Mouse (Mus musculus) ovary, postnatal 14 days (tissue): ENCODE measurements at regions not wholly inside any gene's neighbourhood (a gene's known extent, or its start where the extent isn't known, plus 50 kb on each side); places are given as distances from the start of the nearest gene placed in this dataset.

Experiments used
- DNase-seq: peaks from one replicate; pipeline ENCODE4 v3.0.0; 2022; ENCODE audit warnings: low spot score

DNA sequence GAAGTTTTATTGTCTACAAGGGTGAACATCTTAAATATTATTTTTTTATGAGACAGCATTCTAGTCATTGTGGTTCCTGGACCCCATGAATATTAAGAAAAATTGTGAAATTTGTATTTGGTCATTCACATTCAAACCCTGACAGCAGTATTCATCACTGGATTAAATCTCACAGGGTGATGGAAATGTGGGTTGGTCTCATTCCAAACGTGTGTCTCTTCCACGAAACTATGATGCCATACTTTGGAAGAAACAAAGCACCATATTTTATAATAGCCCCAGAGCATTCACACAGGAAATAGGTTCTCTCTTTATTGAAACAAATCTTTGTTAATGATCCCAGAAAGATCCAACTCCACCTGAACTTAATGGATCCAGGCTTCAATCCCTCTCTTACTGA, 156.2 kb upstream of the Tgfbr2 start:
- no peak for DNase-seq

- no peak for DNase-seq
Observed at GRCm38 (mm10) chr9:116330796-116331195, 155.6 kb upstream of the Tgfbr2 start.

DNA sequence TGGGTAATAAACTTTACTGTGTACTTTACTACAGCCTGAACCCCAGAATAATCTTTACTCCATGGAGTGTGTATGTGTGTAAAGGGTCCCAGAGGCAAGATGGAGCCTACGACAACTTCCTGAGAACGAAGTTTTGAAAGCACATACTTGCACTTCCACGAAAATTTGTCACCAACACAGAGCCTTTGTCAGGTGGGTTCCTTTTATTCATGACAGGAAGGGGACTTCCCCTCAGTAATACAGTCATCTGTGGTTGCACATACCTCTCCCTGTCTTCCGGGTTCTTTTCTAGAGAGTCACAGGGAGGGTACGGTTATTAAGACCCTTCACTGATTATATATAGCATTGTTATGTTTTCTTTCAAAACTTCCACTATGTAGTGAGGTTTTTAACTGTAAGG, 154.0 kb upstream of the Tgfbr2 start:
- DNase-seq: no peak

- DNase-seq: no peak
Observed at GRCm38 (mm10) chr9:116328201-116328600, 153.0 kb upstream of the Tgfbr2 start.

- no peak for DNase-seq
Observed at GRCm38 (mm10) chr9:116327080-116327479, 151.9 kb upstream of the Tgfbr2 start.

- DNase-seq: no peak
Observed at GRCm38 (mm10) chr9:116324971-116325370, 149.8 kb upstream of the Tgfbr2 start.

- DNase-seq: no peak
Observed at GRCm38 (mm10) chr9:116323871-116324721, 148.9 kb upstream of the Tgfbr2 start.

DNA sequence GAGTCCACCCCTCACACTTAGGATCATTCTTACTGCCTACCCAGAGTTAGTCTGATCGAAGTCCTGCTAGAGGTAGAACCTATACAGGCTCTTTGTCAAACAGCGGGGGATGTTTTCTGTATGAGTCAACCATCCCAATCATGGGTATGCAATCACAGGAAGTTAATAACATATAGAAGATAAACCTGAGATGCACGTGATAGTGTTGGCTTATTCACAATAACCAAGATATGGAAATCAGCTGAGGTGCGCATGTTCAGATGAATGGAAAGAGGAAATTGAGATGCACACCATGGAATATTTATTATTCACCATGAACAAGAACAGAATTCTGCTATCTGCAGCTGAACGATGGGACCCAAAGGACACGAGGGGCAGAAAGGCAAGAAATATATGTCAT, 146.7 kb upstream of the Tgfbr2 start:
- no peak for DNase-seq

DNA sequence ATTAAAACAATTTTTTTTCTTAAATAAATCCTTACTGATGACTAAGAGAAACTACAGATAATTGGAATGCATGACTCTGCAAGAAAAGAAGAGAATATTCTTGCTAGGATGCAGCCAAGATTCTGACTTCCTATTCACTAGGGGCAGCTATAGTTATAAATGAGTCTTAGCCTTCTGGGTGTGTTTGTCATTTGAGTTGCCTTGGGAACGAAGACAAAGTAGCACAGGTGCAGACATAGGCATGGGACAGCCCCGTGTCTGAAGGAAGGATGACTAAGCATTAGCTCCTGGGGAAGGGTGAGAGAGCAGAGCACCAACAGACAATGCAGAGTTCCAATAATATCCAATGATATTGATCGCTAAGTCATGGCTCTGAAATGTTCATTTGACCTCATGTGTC, 144.3 kb upstream of the Tgfbr2 start:
- no peak for DNase-seq

- no peak for DNase-seq
Observed at GRCm38 (mm10) chr9:116316582-116317095, 141.5 kb upstream of the Tgfbr2 start.

DNA sequence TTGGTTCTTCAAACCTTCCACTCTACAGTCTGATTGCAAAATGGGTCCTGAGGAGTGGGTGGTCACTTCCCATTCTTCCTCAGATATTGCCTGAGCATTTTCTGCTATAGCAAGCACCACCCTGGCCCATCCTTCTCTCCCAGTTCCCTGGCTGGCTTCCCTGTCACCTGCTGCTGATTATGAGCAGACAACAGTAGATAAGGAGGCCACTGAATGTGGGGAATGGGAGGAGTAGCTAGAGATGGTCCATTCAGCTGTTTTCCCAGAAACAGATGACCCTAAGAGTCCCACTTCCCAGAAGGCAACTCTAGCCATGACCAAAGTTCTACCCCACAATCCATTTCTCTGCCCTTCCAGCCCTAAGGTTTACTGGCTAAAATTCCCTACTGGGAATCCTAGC, 139.6 kb upstream of the Tgfbr2 start:
- no peak for DNase-seq

DNA sequence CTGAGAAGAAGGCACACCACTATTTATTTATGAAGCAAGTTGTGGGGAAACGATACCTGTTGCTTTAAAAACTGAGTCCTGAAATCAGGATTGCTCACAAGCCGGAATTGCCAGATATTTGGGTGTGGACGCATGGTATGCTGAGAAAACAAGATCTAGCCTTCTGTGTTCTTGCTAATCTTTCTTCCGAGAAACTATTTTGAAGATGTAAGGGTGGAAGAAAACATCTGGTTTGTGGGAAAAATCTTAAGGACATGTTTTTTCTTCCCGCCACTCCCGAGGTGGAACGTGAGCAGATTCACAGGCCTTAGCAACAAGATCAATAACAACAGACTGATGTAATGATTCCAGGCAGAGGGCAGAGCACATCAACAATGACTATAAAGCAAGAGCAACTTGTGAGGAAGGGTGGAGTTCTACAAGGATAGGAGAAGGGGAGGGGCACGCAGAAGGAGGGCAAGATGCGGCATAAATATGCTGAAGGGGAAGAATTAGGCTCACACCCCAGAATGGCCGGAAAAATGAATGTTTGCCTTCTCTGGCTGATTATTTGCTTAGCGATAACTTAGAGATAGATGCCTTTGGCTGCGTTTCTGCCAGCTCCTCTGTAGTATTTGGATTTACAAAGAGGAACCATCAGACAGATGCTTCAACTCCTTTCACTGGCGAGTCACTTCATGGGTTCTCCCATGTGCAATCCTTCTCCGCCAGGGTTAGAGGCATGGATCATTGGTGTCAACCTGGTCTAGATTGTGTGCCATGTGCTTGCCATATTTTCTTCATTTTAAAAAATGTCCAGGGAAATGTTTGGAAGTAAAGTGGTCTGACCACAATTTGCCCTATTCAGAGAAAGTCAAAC, 139.0 kb upstream of the Tgfbr2 start:
- DNase-seq: no peak

DNA sequence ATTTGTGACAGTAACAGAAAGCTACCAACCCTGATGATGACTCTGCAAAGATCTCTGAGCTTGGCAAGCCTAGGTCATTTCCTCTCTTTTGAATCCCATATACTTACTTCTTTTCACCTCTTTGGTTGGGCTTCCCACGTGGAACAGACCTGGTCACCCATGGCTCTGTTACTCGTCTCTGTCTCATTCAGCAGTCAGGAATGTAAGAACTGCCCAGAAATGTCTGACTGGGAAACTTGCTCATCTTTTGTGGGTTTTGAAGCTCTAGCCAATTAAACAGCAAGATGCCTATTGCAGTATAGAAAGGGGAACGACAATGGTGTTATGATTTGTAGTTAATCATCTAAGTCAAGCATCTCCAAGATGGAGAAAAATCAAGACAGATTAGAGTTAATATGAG, 136.2 kb upstream of the Tgfbr2 start:
- no peak for DNase-seq

- no peak for DNase-seq
Observed at GRCm38 (mm10) chr9:116301602-116302001, 126.4 kb upstream of the Tgfbr2 start.

GRCm38 (mm10) chr9:116298791-116299190, 123.6 kb upstream of the Tgfbr2 start:
- no peak for DNase-seq

DNA sequence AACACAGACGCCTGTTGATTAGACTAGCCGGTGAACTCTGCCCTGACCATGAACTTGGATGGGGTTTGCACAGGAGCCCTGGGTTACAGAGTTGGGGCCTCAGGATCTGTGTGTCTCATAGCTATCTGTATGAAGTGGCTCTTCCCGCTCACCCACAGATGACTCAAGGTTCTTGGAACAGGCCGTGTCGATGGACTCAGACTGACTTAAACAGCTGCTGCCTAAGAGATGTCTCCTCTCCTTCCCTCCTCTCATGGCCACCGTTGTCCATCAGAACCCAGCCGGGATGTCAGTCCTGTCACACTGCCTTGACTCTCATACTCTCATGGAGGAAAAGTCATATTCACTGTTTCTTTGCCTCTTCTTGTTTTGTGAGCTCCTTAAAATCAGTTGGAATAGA, 121.2 kb upstream of the Tgfbr2 start:
- DNase-seq: no peak

GRCm38 (mm10) chr9:116294073-116294472, 118.9 kb upstream of the Tgfbr2 start:
- no peak for DNase-seq

GRCm38 (mm10) chr9:116293110-116293509, 118.0 kb upstream of the Tgfbr2 start:
- DNase-seq: no peak

- no peak for DNase-seq
Observed at GRCm38 (mm10) chr9:116291624-116292023, 116.5 kb upstream of the Tgfbr2 start.

DNA sequence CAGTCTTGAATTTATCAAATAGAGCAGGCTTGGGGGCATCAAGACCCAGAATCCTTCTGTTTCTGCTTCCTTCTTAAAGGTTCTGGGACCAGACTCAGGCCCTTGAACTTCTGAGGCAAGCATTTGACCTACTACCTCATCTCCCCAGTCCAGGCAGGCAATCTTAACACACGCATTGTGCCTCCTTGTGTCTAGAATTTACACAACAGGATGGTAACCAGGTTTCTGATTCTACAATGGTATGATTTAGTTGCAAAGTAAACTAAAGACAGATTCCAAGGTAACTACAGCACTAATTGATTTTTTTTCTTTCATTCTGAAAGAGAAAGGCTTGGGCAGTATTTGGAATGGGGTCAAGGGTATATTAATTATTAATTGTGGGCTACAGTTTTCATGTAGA, 115.7 kb upstream of the Tgfbr2 start:
- no peak for DNase-seq

DNA sequence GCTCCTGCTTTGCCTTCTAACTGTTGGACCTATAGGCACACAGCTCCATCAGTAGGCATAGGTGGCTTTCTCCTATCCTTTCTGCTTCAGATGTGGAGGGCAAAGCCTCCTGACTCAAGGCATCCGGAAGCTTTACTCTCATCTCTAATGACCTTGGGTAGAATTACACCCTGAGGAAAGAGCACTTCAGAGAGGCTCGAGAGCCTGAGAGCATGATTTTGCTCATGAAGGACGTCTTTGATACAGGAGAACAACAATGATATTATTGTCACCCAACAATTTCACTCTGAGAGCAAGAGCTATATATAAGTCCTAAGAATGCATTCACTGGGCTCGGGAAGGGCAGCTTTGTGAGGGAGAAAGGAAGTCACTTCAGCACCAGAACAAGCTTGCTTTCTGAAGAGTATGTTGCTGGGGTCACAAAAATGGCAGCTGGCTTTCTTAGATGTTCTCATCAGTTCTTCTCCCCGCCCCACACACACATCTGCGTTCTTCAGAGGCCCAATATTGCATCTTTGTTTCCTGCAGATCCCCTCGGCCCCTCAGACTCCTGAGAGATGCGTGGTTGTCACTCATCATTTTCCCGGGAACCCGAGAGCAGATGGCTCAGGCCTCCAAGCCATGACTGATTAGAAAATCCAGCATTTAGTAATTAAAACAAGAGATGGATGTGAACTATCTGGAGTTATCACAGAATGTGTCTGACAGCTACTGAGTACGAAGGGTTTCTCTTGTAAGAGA, 110.7 kb upstream of the Tgfbr2 start:
- DNase-seq: no peak

DNA sequence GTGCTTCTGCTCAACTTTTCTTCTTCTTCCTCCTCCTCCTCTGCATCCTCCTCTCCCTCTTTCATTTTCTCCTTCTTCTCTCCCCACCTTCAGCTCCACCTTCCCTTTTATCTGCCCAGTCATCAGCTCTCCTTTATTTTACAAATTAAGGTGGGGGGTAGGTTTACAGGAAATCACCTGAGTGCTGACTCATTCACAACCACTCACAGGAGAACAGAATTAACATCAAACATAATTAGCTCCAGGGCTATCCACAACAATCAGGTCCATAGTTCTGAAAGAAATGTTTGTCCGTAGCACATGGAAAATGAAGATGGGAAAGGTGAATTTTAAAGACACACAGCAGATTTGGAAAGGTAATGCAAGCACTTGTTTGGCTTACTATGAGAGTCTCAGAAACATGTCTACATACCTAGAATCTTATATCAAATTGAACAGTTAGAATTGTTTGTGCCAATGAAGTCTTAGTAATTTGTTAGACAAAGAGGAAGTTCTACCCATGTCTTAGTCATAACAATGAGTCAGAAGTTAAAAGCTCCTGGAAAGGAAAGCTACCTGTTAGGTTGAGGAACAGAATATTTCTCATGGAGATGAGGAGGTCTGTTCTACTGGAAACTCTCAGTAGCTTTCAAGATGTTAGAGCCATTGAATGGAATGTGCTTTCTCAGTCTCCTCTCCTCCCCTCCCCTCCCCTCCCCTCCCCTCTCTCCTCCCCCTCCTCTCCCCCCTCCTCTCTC, 108.8 kb upstream of the Tgfbr2 start:
- DNase-seq: no peak
